Mouse (Mus musculus): ENCODE results near the gene Gm49337. TPM values are rescaled to one million over a fixed set of nuclear protein-coding genes. Genes with fewer than 3 reads are reported as not detected.

Gene Gm49337
- total and polyA plus RNA-seq, 3 experiments = not detected

DNA sequence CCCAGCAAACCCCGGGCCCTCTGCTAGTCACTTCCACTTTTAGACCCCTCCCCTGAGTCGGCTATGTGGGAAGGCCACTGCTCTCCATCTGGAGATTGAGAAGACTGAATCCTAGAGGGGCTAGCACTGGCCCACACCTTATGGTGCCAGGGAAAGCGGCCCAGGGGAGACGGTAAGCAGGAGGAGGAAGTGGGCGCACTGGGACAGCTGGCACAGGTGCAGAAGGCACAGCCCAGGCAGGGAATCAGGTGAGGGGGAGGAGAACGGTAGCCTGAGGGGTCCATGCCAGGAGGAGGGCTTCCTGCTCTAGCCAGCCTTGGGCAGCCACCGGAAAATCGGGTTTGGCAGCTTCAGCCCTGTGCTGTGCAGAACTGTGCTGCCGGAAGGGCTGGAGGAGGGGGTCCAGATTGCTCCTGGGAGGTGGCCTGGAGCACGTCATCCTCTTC lies 3.4 kb downstream of the Gm49337 start:
- Histone ChIP-seq H3K79me2 (ENCODE audit: control insufficient read depth, insufficient read depth, low read length, poor library complexity) (no peaks in the 10 kb centered on the region), H3K27ac (ENCODE audit: control insufficient read depth, low read depth, low read length) (no peak overlapping the region), H3K9me3 (replicated peaks; ENCODE audit: insufficient read depth, low read length) (no peaks in the 10 kb centered on the region), H3K9ac (ENCODE audit: control insufficient read depth, low read depth, low read length, poor library complexity, severe bottlenecking) (no peak overlapping the region), H3K4me3 (ENCODE audit: control insufficient read depth in 1 of 2, insufficient read depth in 1 of 2, low read depth in 2 of 2, low read length in 2 of 2) (no peak overlapping the region), H3K27me3 (ENCODE audit: control insufficient read depth in 1 of 2, insufficient read depth in 2 of 2, low read length in 2 of 2) (peaks cover 0 to 2% of the 10 kb centered on the region in 2 experiments; a peak in 1 of 4 replicates), H3K36me3 (ENCODE audit: control insufficient read depth in 1 of 2, insufficient read depth in 2 of 2, low read length in 2 of 2) (peaks cover 0 to 12% of the 10 kb centered on the region in 2 experiments; a peak in 2 of 4 replicates), H3K4me1 (ENCODE audit: control insufficient read depth in 1 of 2, insufficient read depth in 2 of 2, low read length in 2 of 2) (peaks cover 2 to 22% of the 10 kb centered on the region in 2 experiments; a peak in 2 of 4 replicates)
- TF ChIP-seq POLR2AphosphoS2 (IDR thresholded peaks at IDR 0.05; ENCODE audit: low read length) (no peak), TBP (IDR thresholded peaks at IDR 0.05; ENCODE audit: low read depth, low read length) (no peak), MYC (IDR thresholded peaks at IDR 0.05; ENCODE audit: low read depth, low read length) (no peak), POLR2A (IDR thresholded peaks at IDR 0.05; ENCODE audit: control insufficient read depth in 1 of 2, insufficient read depth in 1 of 2, low read depth in 1 of 2, low read length in 2 of 2, poor library complexity in 1 of 2) (no peak), CHD1 (IDR thresholded peaks at IDR 0.05; ENCODE audit: low read depth, low read length) (no peak), RAD21 (IDR thresholded peaks at IDR 0.05; ENCODE audit: low read depth, low read length) (no peak), USF2 (IDR thresholded peaks at IDR 0.05; ENCODE audit: borderline replicate concordance in 1 of 2, insufficient read depth in 1 of 2, low read depth in 1 of 2, low read length in 2 of 2) (no peak)
- DNase-seq (ENCODE audit: low read depth, low spot score) = no peak

- H3K27me3 ChIP-seq (ENCODE audit: control insufficient read depth in 1 of 2, insufficient read depth in 2 of 2, low read length in 2 of 2) = peaks cover 0 to 2% of the 10 kb centered on the region in 2 experiments; a peak in 1 of 4 replicates
- H3K36me3 ChIP-seq (ENCODE audit: control insufficient read depth in 1 of 2, insufficient read depth in 2 of 2, low read length in 2 of 2) = peaks cover 0 to 12% of the 10 kb centered on the region in 2 experiments; a peak in 2 of 4 replicates
- no peaks in the 10 kb centered on the region for H3K9me3 ChIP-seq (replicated peaks; ENCODE audit: insufficient read depth, low read length)
- H3K27ac ChIP-seq (ENCODE audit: control insufficient read depth, low read depth, low read length) = no peak overlapping the region
- TF ChIP-seq UBTF (IDR thresholded peaks at IDR 0.05; ENCODE audit: borderline replicate concordance, insufficient read depth, low read depth, low read length) (no peak), KAT2A (conservative IDR thresholded peaks at IDR 0.05; ENCODE audit: low read depth, low read length) (no peak), POLR2AphosphoS5 (IDR thresholded peaks at IDR 0.05; ENCODE audit: borderline replicate concordance, low read depth, low read length) (no peak), BHLHE40 (IDR thresholded peaks at IDR 0.05; ENCODE audit: borderline replicate concordance, low read depth, low read length) (no peak), SMC3 (IDR thresholded peaks at IDR 0.05; ENCODE audit: low read depth, low read length) (no peak)
- DNase-seq (ENCODE audit: low read depth, low spot score) = no peak
- no peak overlapping the region for H3K4me3 ChIP-seq (ENCODE audit: control insufficient read depth in 1 of 2, insufficient read depth in 1 of 2, low read depth in 2 of 2, low read length in 2 of 2)
- no peak overlapping the region for H3K9ac ChIP-seq (ENCODE audit: control insufficient read depth, low read depth, low read length, poor library complexity, severe bottlenecking)
- H3K4me1 ChIP-seq (ENCODE audit: control insufficient read depth in 1 of 2, insufficient read depth in 2 of 2, low read length in 2 of 2) = peaks cover 2 to 22% of the 10 kb centered on the region in 2 experiments; a peak in 2 of 4 replicates
- H3K79me2 ChIP-seq (ENCODE audit: control insufficient read depth, insufficient read depth, low read length, poor library complexity) = no peaks in the 10 kb centered on the region
These were observed 4.0 kb downstream of the Gm49337 start for GRCm38 (mm10) chr4:116177140-116177539.

DNA sequence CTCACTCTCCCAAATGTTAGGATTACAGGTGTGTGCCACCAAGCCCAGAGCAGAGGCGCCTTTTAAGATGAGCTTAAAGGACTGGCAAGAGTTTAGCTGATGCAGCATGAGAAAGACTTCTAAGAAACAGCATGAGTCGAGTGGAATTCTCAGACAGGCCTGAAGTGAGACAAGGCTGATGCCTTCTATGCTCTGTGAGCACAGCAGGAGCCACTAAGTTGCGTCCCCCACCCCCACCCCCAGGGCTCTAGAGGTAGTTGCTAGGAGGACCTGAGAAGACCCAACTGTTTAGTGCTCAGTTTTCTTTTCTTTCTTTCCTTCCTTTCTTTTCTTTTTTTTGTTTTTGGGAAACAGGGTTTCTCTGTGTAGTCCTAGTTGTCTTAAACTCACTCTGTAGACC lies 8.9 kb downstream of the Gm49337 start:
- TF ChIP-seq CTCF (IDR thresholded peaks at IDR 0.05 in 2 of 3, conservative IDR thresholded peaks at IDR 0.05 in 1 of 3; ENCODE audit: control insufficient read depth in 1 of 3, insufficient read depth in 1 of 3, low read depth in 2 of 3, low read length in 3 of 3, poor library complexity in 1 of 3, severe bottlenecking in 1 of 3) = no peak
- no peak for TF ChIP-seq SMC3 (IDR thresholded peaks at IDR 0.05; ENCODE audit: low read depth, low read length)
- no peak for TF ChIP-seq MEF2A (IDR thresholded peaks at IDR 0.05; ENCODE audit: extremely low read depth, insufficient replicate concordance, low read depth, low read length, poor library complexity, severe bottlenecking)
- no peak for TF ChIP-seq TBP (IDR thresholded peaks at IDR 0.05; ENCODE audit: low read depth, low read length)
- no peak for TF ChIP-seq MAZ (IDR thresholded peaks at IDR 0.05; ENCODE audit: low read depth, low read length)
- TF ChIP-seq CHD1 (IDR thresholded peaks at IDR 0.05; ENCODE audit: low read depth, low read length) = no peak
- no peak for TF ChIP-seq ELF1 (IDR thresholded peaks at IDR 0.05; ENCODE audit: low read depth, low read length)
- TF ChIP-seq RAD21 (IDR thresholded peaks at IDR 0.05; ENCODE audit: low read depth, low read length) = no peak
- no peak for TF ChIP-seq TAL1 (IDR thresholded peaks at IDR 0.05; ENCODE audit: low read length)
- no peak for TF ChIP-seq ZC3H11A (IDR thresholded peaks at IDR 0.05; ENCODE audit: low read depth, low read length)
- TF ChIP-seq GATA1 (IDR thresholded peaks at IDR 0.05; ENCODE audit: low read depth, low read length) = no peak
- TF ChIP-seq BHLHE40 (IDR thresholded peaks at IDR 0.05; ENCODE audit: borderline replicate concordance, low read depth, low read length) = no peak
- Histone ChIP-seq H3K79me2 (ENCODE audit: control insufficient read depth, insufficient read depth, low read length, poor library complexity) (no peaks in the 10 kb centered on the region), H3K9me3 (replicated peaks; ENCODE audit: insufficient read depth, low read length) (no peaks in the 10 kb centered on the region), H3K9ac (ENCODE audit: control insufficient read depth, low read depth, low read length, poor library complexity, severe bottlenecking) (no peak overlapping the region), H3K27ac (ENCODE audit: control insufficient read depth, low read depth, low read length) (no peak overlapping the region), H3K4me1 (ENCODE audit: control insufficient read depth in 1 of 2, insufficient read depth in 2 of 2, low read length in 2 of 2) (0 out of 4 replicates have a peak, but pooled peaks cover 0 to 4% of the 10 kb centered on the region in 2 experiments), H3K27me3 (ENCODE audit: control insufficient read depth in 1 of 2, insufficient read depth in 2 of 2, low read length in 2 of 2) (peaks cover 0 to 2% of the 10 kb centered on the region in 2 experiments; a peak in 1 of 4 replicates), H3K36me3 (ENCODE audit: control insufficient read depth in 1 of 2, insufficient read depth in 2 of 2, low read length in 2 of 2) (no peaks in the 10 kb centered on the region; a peak in 1 of 4 replicates), H3K4me3 (ENCODE audit: control insufficient read depth in 1 of 2, insufficient read depth in 1 of 2, low read depth in 2 of 2, low read length in 2 of 2) (no peak overlapping the region)
- DNase-seq (ENCODE audit: low read depth, low spot score) = no peak
